ENCODE assay signal across 13 mouse cellular contexts in genomic region chr5:136806379-136807056, GRCm38 (mm10).
A peak's percentile ranks its signal among the peaks of the same experiment; 100 is the strongest.
DNase-seq lines count a peak whose midpoint lies in the region; ATAC-seq and TF ChIP-seq lines count a peak whose summit lies in the region.
"Had no signal": no experiment of that assay in that cellular context is flagged by ENCODE, and none has a peak within 500 bp of the region (broad histone marks: within the 10 kb centered on the region; RNA-seq: fewer than 3 reads in every experiment).

No protein-coding gene starts in this region.

- no peak for TF ChIP-seq POLR2A in limb, embryonic 14.5 days (IDR thresholded peaks at IDR 0.05; ENCODE audit: borderline replicate concordance, extremely low read depth, insufficient read depth, insufficient read length)

- intact Hi-C loops in left cerebral cortex, postnatal 36 days (cut with DNase I): no loop called here

- no peaks in the 10 kb centered on the region for H3K27me3 ChIP-seq in liver, embryonic 16.5 days (ENCODE audit: control insufficient read depth, insufficient read depth, low read depth, low read length)
- H3K27me3 ChIP-seq in liver, embryonic 11.5 days (replicated peaks; ENCODE audit: control insufficient read depth, insufficient read depth, low read length): no peaks in the 10 kb centered on the region
- H3K27me3 ChIP-seq in embryonic facial prominence, embryonic 12.5 days: no peaks in the 10 kb centered on the region
- H3K27me3 ChIP-seq in embryonic facial prominence, embryonic 15.5 days: no peaks in the 10 kb centered on the region
- no peaks in the 10 kb centered on the region for H3K27me3 ChIP-seq in limb, embryonic 14.5 days (ENCODE audit: control insufficient read depth, insufficient read depth, low read length)
- H3K27me3 ChIP-seq: forebrain, embryonic 12.5 days had no signal

- no peak overlapping the region for H3K4me3 ChIP-seq in liver, embryonic 16.5 days (ENCODE audit: low read depth, low read length)
- H3K4me3 ChIP-seq in liver, embryonic 11.5 days (ENCODE audit: low read depth, low read length): no peak overlapping the region
- no peak overlapping the region for H3K4me3 ChIP-seq in embryonic facial prominence, embryonic 12.5 days
- no peak overlapping the region for H3K4me3 ChIP-seq in embryonic facial prominence, embryonic 15.5 days (replicated peaks)
- no peak overlapping the region for H3K4me3 ChIP-seq in limb, embryonic 14.5 days (replicated peaks; ENCODE audit: low read length)
- H3K4me3 ChIP-seq: forebrain, embryonic 12.5 days had no signal

- 55% methylated on average over 16 of the region's 16 CpGs for WGBS in liver, embryonic 16.5 days (ENCODE audit: insufficient replicate concordance)
- 62% methylated on average over 16 of the region's 16 CpGs for WGBS in liver, embryonic 11.5 days
- 46% methylated on average over 16 of the region's 16 CpGs for WGBS in embryonic facial prominence, embryonic 12.5 days
- 23% methylated on average over 16 of the region's 16 CpGs for WGBS in embryonic facial prominence, embryonic 15.5 days
- WGBS in limb, embryonic 14.5 days: 24% methylated on average over 16 of the region's 16 CpGs

- no peak overlapping the region for H3K27ac ChIP-seq in liver, embryonic 16.5 days (ENCODE audit: low read length)
- no peak overlapping the region for H3K27ac ChIP-seq in liver, embryonic 11.5 days (ENCODE audit: low read depth, low read length)
- peak overlapping the region; percentile 83 for H3K27ac ChIP-seq in embryonic facial prominence, embryonic 12.5 days
- H3K27ac ChIP-seq in embryonic facial prominence, embryonic 15.5 days (replicated peaks): peak overlapping the region; percentile 82
- H3K27ac ChIP-seq in limb, embryonic 14.5 days (replicated peaks; ENCODE audit: low read depth, low read length): peak overlapping the region; percentile 43
- H3K27ac ChIP-seq: forebrain, embryonic 12.5 days had no signal

- H3K9me3 ChIP-seq in liver, embryonic 16.5 days (replicated peaks; ENCODE audit: control insufficient read depth, low read length): no peaks in the 10 kb centered on the region
- H3K9me3 ChIP-seq in liver, embryonic 11.5 days (ENCODE audit: control insufficient read depth, low read length): no peaks in the 10 kb centered on the region
- no peaks in the 10 kb centered on the region for H3K9me3 ChIP-seq in embryonic facial prominence, embryonic 12.5 days
- H3K9me3 ChIP-seq in embryonic facial prominence, embryonic 15.5 days (replicated peaks): no peaks in the 10 kb centered on the region
- no peaks in the 10 kb centered on the region for H3K9me3 ChIP-seq in limb, embryonic 14.5 days (ENCODE audit: control insufficient read depth, low read length)
- H3K9me3 ChIP-seq: forebrain, embryonic 12.5 days had no signal

- peak; percentile 64; the same call in 1 of the 2 replicates for ATAC-seq in liver, embryonic 16.5 days (ENCODE audit: low read depth)
- ATAC-seq in liver, embryonic 11.5 days (replicated peaks; ENCODE audit: low FRiP score): no peak
- no peak for ATAC-seq in embryonic facial prominence, embryonic 12.5 days (ENCODE audit: insufficient number of reproducible peaks, insufficient read depth, low FRiP score, low TSS enrichment)
- ATAC-seq in embryonic facial prominence, embryonic 15.5 days (ENCODE audit: insufficient number of reproducible peaks, low FRiP score, low TSS enrichment, low read depth): no peak
- no peak for ATAC-seq in limb, embryonic 14.5 days (ENCODE audit: low FRiP score, low read depth)

- H3K36me3 ChIP-seq in liver, embryonic 16.5 days (ENCODE audit: control insufficient read depth, insufficient read depth): no peaks in the 10 kb centered on the region
- no peaks in the 10 kb centered on the region for H3K36me3 ChIP-seq in liver, embryonic 11.5 days (ENCODE audit: control insufficient read depth, insufficient read depth, low read length)
- H3K36me3 ChIP-seq in embryonic facial prominence, embryonic 12.5 days: no peaks in the 10 kb centered on the region
- peaks cover 4% of the 10 kb centered on the region; the same call in 1 of the 2 replicates for H3K36me3 ChIP-seq in embryonic facial prominence, embryonic 15.5 days
- H3K36me3 ChIP-seq in limb, embryonic 14.5 days (ENCODE audit: control insufficient read depth, insufficient read depth, low read length): no peaks in the 10 kb centered on the region
- H3K36me3 ChIP-seq: forebrain, embryonic 12.5 days had no signal

- H3K4me1 ChIP-seq in liver, embryonic 16.5 days (ENCODE audit: control insufficient read depth, low read depth, low read length): no peaks in the 10 kb centered on the region
- no peaks in the 10 kb centered on the region; the same call in 1 of the 2 replicates for H3K4me1 ChIP-seq in liver, embryonic 11.5 days (replicated peaks; ENCODE audit: control insufficient read depth, insufficient read depth, low read length)
- peaks cover 71% of the 10 kb centered on the region for H3K4me1 ChIP-seq in embryonic facial prominence, embryonic 12.5 days
- peaks cover 78% of the 10 kb centered on the region for H3K4me1 ChIP-seq in embryonic facial prominence, embryonic 15.5 days
- H3K4me1 ChIP-seq in limb, embryonic 14.5 days (ENCODE audit: control insufficient read depth, insufficient read depth, low read length): peaks cover 63% of the 10 kb centered on the region

- no peak for DNase-seq in liver, embryonic 11.5 days (ENCODE audit: low spot score)
- DNase-seq in limb, embryonic 14.5 days (ENCODE audit: low spot score): peak; percentile 39
- no peak for DNase-seq in spleen, adult 18-20 months
- no peak for DNase-seq in left cerebral cortex, postnatal 36 days (ENCODE audit: low spot score in 2 of 2)
- DNase-seq: adrenal gland, postnatal 36 days; cerebellum, postnatal 14 days; layer of hippocampus, postnatal 36 days; right cerebral cortex, postnatal 14 days; thymus, postnatal 14 days had no signal

- H3K9ac ChIP-seq in liver, embryonic 16.5 days (ENCODE audit: low read depth, low read length): no peak overlapping the region
- no peak overlapping the region for H3K9ac ChIP-seq in liver, embryonic 11.5 days (ENCODE audit: low read depth, low read length)
- no peak overlapping the region for H3K9ac ChIP-seq in embryonic facial prominence, embryonic 12.5 days
- H3K9ac ChIP-seq in embryonic facial prominence, embryonic 15.5 days: no peak overlapping the region
- H3K9ac ChIP-seq in limb, embryonic 14.5 days (ENCODE audit: low read depth, low read length, severe bottlenecking): no peak overlapping the region
- H3K9ac ChIP-seq: forebrain, embryonic 12.5 days had no signal

- H3K4me2 ChIP-seq in liver, embryonic 16.5 days (ENCODE audit: low read depth, low read length): no peak overlapping the region
- H3K4me2 ChIP-seq in liver, embryonic 11.5 days: no peak overlapping the region
- no peak overlapping the region for H3K4me2 ChIP-seq in embryonic facial prominence, embryonic 12.5 days (replicated peaks)
- H3K4me2 ChIP-seq in embryonic facial prominence, embryonic 15.5 days (replicated peaks): no peak overlapping the region
- H3K4me2 ChIP-seq in limb, embryonic 14.5 days (replicated peaks; ENCODE audit: low read depth, low read length, severe bottlenecking): no peak overlapping the region
- H3K4me2 ChIP-seq: forebrain, embryonic 12.5 days had no signal

Comparison
In these comparisons a context has a peak if more than half of its experiments do, and no peak if none do; other contexts are left out.
1. H3K27ac ChIP-seq: peak in embryonic facial prominence, embryonic 12.5 days (single experiment), embryonic facial prominence, embryonic 15.5 days (single experiment) and limb, embryonic 14.5 days (single experiment); none in liver, embryonic 16.5 days (single experiment) and liver, embryonic 11.5 days (single experiment).